Mouse (Mus musculus) E14TG2a.4 (cell line): Measurements from ENCODE around the gene Srgap2.

Experiments
- CTCF ChIP-seq: conservative IDR thresholded peaks from 2 replicates; pipeline ENCODE4 v1.5.1; 2014; ENCODE audit warnings: low read length
- POU5F1 ChIP-seq: IDR thresholded peaks from 2 replicates; pipeline ENCODE4 v1.6.1; 2014; ENCODE audit warnings: low read length, borderline replicate concordance

DNA sequence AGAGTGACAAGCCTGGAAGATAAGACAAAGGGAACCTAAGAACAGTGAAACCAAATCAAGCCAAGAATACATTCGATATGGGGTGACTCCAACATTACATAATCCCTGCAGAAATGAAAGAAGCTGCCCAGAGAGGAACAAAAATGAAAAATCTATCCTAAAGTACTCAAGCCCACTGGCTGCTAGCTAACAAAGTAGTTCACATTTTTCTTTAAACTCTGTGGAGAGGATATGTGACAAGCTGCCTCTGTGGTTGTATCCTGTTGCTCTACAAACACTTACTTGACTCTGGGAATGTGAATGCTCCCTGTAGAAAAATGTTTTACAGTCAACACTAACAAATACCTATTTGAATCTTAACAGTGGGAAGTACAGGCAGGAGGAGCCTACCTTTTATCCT lies 25.5 kb downstream of the Srgap2 start:
- TF ChIP-seq CTCF = no peak
- no peak for TF ChIP-seq POU5F1
